ENCODE assay signal across 9 mouse cellular contexts in genomic region chr11:118234929-118235328, GRCm38 (mm10). TPM values are rescaled to one million over a fixed set of nuclear protein-coding genes. Genes with fewer than 3 reads are reported as not detected.
DNase-seq lines count a peak whose midpoint lies in the region; ATAC-seq and TF ChIP-seq lines count a peak whose summit lies in the region.
"Had no signal": no experiment of that assay in that cellular context is flagged by ENCODE, and none has a peak within 500 bp of the region (broad histone marks: within the 10 kb centered on the region; RNA-seq: fewer than 3 reads in every experiment).

No protein-coding gene starts in this region.

- ATAC-seq in heart, embryonic 13.5 days (ENCODE audit: extremely low read depth, insufficient number of reproducible peaks, low FRiP score, low TSS enrichment), result no peak
- ATAC-seq in midbrain, embryonic 13.5 days, result no peak

- peak overlapping the region; percentile 17; the same call in 1 of the 2 replicates for H3K4me2 ChIP-seq in heart, embryonic 13.5 days
- no peak overlapping the region for H3K4me2 ChIP-seq in midbrain, embryonic 13.5 days (replicated peaks)

- intact Hi-C loops in heart, postnatal 14 days (cut with DNase I), result no loop called here
- intact Hi-C loops in left cerebral cortex, adult 2 months (cut with DNase I), result no loop called here

- H3K9ac ChIP-seq in heart, embryonic 13.5 days, result no peak overlapping the region
- no peak overlapping the region for H3K9ac ChIP-seq in midbrain, embryonic 13.5 days (replicated peaks)

- peaks cover 68% of the 10 kb centered on the region for H3K4me1 ChIP-seq in heart, embryonic 13.5 days
- H3K4me1 ChIP-seq in cortical plate, adult 2 months (ENCODE audit: control insufficient read depth, insufficient read depth, low read length), result peaks cover 8% of the 10 kb centered on the region
- H3K4me1 ChIP-seq in midbrain, embryonic 13.5 days (replicated peaks), result peaks cover 15% of the 10 kb centered on the region

- TF ChIP-seq POLR2A in cortical plate, adult 2 months (IDR thresholded peaks at IDR 0.05; ENCODE audit: extremely low read depth, insufficient read depth, low read length), result no peak

- no peaks in the 10 kb centered on the region for H3K9me3 ChIP-seq in heart, embryonic 13.5 days
- H3K9me3 ChIP-seq in midbrain, embryonic 13.5 days, result no peaks in the 10 kb centered on the region

- H3K27me3 ChIP-seq in heart, embryonic 13.5 days (replicated peaks), result no peaks in the 10 kb centered on the region
- H3K27me3 ChIP-seq in midbrain, embryonic 13.5 days, result no peaks in the 10 kb centered on the region

- no peak overlapping the region for H3K4me3 ChIP-seq in heart, embryonic 13.5 days
- no peak overlapping the region for H3K4me3 ChIP-seq in left cerebral cortex, adult 2 months
- H3K4me3 ChIP-seq in cortical plate, adult 2 months (ENCODE audit: insufficient read depth, low read length), result no peak overlapping the region
- no peak overlapping the region for H3K4me3 ChIP-seq in midbrain, embryonic 13.5 days (replicated peaks)

- no peak for DNase-seq in heart, postnatal 14 days
- no peak for DNase-seq in left cerebral cortex, adult 2 months (ENCODE audit: extremely low spot score in 1 of 2, low spot score in 2 of 2)
- no peak for DNase-seq in left cerebral cortex, adult 18-20 months (ENCODE audit: low spot score in 2 of 2)
- peak; percentile 70 for DNase-seq in induced T-regulatory cell, adult 2 months (ENCODE audit: low read depth)
- no peak for DNase-seq in c-Kit-positive CD71-positive TER-119-positive erythroid progenitor cells, embryonic 14.5 days (ENCODE audit: low spot score)
- DNase-seq: adrenal gland, adult 8-10 months had no signal

- H3K27ac ChIP-seq in heart, embryonic 13.5 days (replicated peaks), result peak overlapping the region; percentile 45
- H3K27ac ChIP-seq in left cerebral cortex, adult 2 months, result peak overlapping the region; percentile 6; the same call in 1 of the 2 replicates
- peak overlapping the region; percentile 76 for H3K27ac ChIP-seq in cortical plate, adult 2 months (ENCODE audit: insufficient read depth, low read length)
- H3K27ac ChIP-seq in midbrain, embryonic 13.5 days, result no peak overlapping the region

- TF ChIP-seq CTCF in left cerebral cortex, adult 2 months (IDR thresholded peaks at IDR 0.05), result no peak
- TF ChIP-seq CTCF in cortical plate, adult 2 months (IDR thresholded peaks at IDR 0.05; ENCODE audit: extremely low read depth, insufficient read depth, low read length), result no peak

- 69% methylated on average over 7 of the region's 7 CpGs for WGBS in heart, embryonic 13.5 days
- 78% methylated on average over 7 of the region's 7 CpGs for WGBS in midbrain, embryonic 13.5 days

- H3K36me3 ChIP-seq in heart, embryonic 13.5 days, result no peaks in the 10 kb centered on the region
- H3K36me3 ChIP-seq in midbrain, embryonic 13.5 days, result no peaks in the 10 kb centered on the region

RNA-seq across cellular contexts. Expression of gene Cyth1, which starts 13.5 kb away (rescaled TPM):
- 14.9 and 15.9 TPM in 2 replicates for polyA plus RNA-seq in heart, embryonic 13.5 days (2015; fragmentation: Nextera tagmentation; extraction: Ambion mirVana)
- 10 to 100 TPM; 56.4 to 60.9 TPM for total RNA-seq in heart, postnatal 14 days (2021)
- 10 to 100 TPM; 65.2 to 69.3 TPM for total RNA-seq in left cerebral cortex, adult 2 months (2021)
- 10 to 100 TPM; 62.0 to 68.2 TPM for total RNA-seq in left cerebral cortex, adult 18-20 months (2021)
- 69.2 and 80.3 TPM in 2 replicates for polyA plus RNA-seq in cortical plate, adult 2 months (2012; rRNA removed)
- polyA plus RNA-seq in midbrain, embryonic 13.5 days (2015; fragmentation: Nextera tagmentation; extraction: Ambion mirVana), result 22.3 and 30.7 TPM in 2 replicates

RNA-seq across cellular contexts. Expression of gene Usp36, which starts 55.1 kb away (rescaled TPM):
- 12.8 and 13.4 TPM in 2 replicates for polyA plus RNA-seq in heart, embryonic 13.5 days (2015; fragmentation: Nextera tagmentation; extraction: Ambion mirVana)
- total RNA-seq in heart, postnatal 14 days (2021), result 10 to 100 TPM; 14.4 to 15.6 TPM
- total RNA-seq in left cerebral cortex, adult 2 months (2021), result 10 to 100 TPM; 32.1 to 33.1 TPM
- total RNA-seq in left cerebral cortex, adult 18-20 months (2021), result 10 to 100 TPM; 29.3 to 30.3 TPM
- polyA plus RNA-seq in cortical plate, adult 2 months (2012; rRNA removed), result 26.7 and 27.3 TPM in 2 replicates
- polyA plus RNA-seq in midbrain, embryonic 13.5 days (2015; fragmentation: Nextera tagmentation; extraction: Ambion mirVana), result 16.3 and 16.8 TPM in 2 replicates
